Mouse (Mus musculus) ES-Bruce4 (cell line): ENCODE measurements around the gene Fam20c. TPM values are rescaled to one million over a fixed set of nuclear protein-coding genes. Genes with fewer than 3 reads are reported as not detected.

Source experiments
- H3K27ac ChIP-seq: 2 replicates; pipeline ENCODE4 v1.5.1; 2012; ENCODE audit warnings: low read length, inconsistent platforms; ENCODE audit not compliant: insufficient read depth
- H3K27me3 ChIP-seq: 2 replicates; pipeline ENCODE4 v1.6.1; 2012; ENCODE audit warnings: mild to moderate bottlenecking, low read length, inconsistent platforms; ENCODE audit not compliant: control insufficient read depth, poor library complexity, insufficient read depth, severe bottlenecking
- H3K36me3 ChIP-seq: 2 replicates; pipeline ENCODE4 v1.6.1; 2012; ENCODE audit warnings: inconsistent platforms, mild to moderate bottlenecking, low read length, moderate library complexity; ENCODE audit not compliant: control insufficient read depth, poor library complexity, insufficient read depth, severe bottlenecking
- H3K4me1 ChIP-seq: one replicate; pipeline ENCODE4 v1.8.1; 2011; ENCODE audit warnings: low read length; ENCODE audit not compliant: control insufficient read depth, insufficient read depth
- H3K4me3 ChIP-seq: 2 replicates; pipeline ENCODE4 v1.5.1; 2011; ENCODE audit warnings: low read depth, mild to moderate bottlenecking, low read length
- H3K9ac ChIP-seq: 2 replicates; pipeline ENCODE4 v1.6.1; 2012; ENCODE audit warnings: low read depth, mild to moderate bottlenecking, inconsistent platforms; ENCODE audit not compliant: poor library complexity, severe bottlenecking
- H3K9me3 ChIP-seq: replicated peaks from 2 replicates; pipeline ENCODE4 v1.6.1; 2012; ENCODE audit warnings: mild to moderate bottlenecking, low read length, inconsistent platforms; ENCODE audit not compliant: control insufficient read depth, poor library complexity, insufficient read depth, severe bottlenecking
- CTCF ChIP-seq: IDR thresholded peaks from one replicate; pipeline ENCODE4 v1.8.1; 2011; ENCODE audit warnings: low read depth, low read length
- EP300 ChIP-seq: IDR thresholded peaks from 2 replicates; pipeline ENCODE4 v1.6.1; 2011; ENCODE audit warnings: low read depth, low read length; ENCODE audit not compliant: insufficient read depth
- POLR2A ChIP-seq: IDR thresholded peaks from one replicate; pipeline ENCODE4 v1.8.1; 2011; ENCODE audit warnings: low read length; ENCODE audit not compliant: insufficient read depth
- polyA plus RNA-seq: library from polyadenylated mRNA; stranded (reverse); fragments of >200 nt; gene quantifications from 2 replicates; pipeline ENCODE4 v1.2.4, GENCODE M21; 2011; ENCODE audit warnings: low read depth; ENCODE audit not compliant: missing spikeins, insufficient read depth, insufficient read length

Fam20c gene
- polyA plus RNA-seq, 1 experiment: 0.88 TPM

GRCm38 (mm10) chr5:138809767-138810166 is 55.5 kb downstream of the Fam20c start:
- Histone ChIP-seq H3K27me3 (no peaks in the 10 kb centered on the region), H3K36me3 (no peaks in the 10 kb centered on the region), H3K9ac (no peak overlapping the region), H3K4me3 (no peak overlapping the region), H3K9me3 (no peaks in the 10 kb centered on the region), H3K27ac (no peak overlapping the region), H3K4me1 (no peaks in the 10 kb centered on the region)
- TF ChIP-seq CTCF (no peak), EP300 (no peak), POLR2A (no peak)

- Histone ChIP-seq H3K27me3 (peaks cover 6% of the 10 kb centered on the region; the same call in 1 of the 2 replicates), H3K36me3 (no peaks in the 10 kb centered on the region), H3K9me3 (no peaks in the 10 kb centered on the region), H3K4me3 (peak within 1 kb of the TSS; percentile 55), H3K9ac (peak within 1 kb of the TSS; percentile 53), H3K4me1 (no peaks in the 10 kb centered on the region), H3K27ac (no peak within 1 kb of the TSS)
- no peak for TF ChIP-seq EP300
- no peak for TF ChIP-seq CTCF
- TF ChIP-seq POLR2A: no peak
Measured at GRCm38 (mm10) chr5:138819780-138820179, 65.5 kb downstream of the Fam20c start, which contains the start of gene Gm5294. TSS of gene Gm5294 (plus strand) at chr5:138820080.

GRCm38 (mm10) chr5:138820717-138821332 is 66.5 kb downstream of the Fam20c start:
- TF ChIP-seq CTCF: no peak
- TF ChIP-seq EP300: no peak
- no peak for TF ChIP-seq POLR2A
- peak overlapping the region; percentile 29 for H3K4me3 ChIP-seq

GRCm38 (mm10) chr5:138825090-138825489 is 70.8 kb downstream of the Fam20c start:
- H3K27me3 ChIP-seq: peaks cover 6% of the 10 kb centered on the region; the same call in 1 of the 2 replicates
- no peak for TF ChIP-seq EP300
- no peak for TF ChIP-seq CTCF
- no peak for TF ChIP-seq POLR2A
- no peaks in the 10 kb centered on the region for H3K36me3 ChIP-seq
- no peak overlapping the region for H3K27ac ChIP-seq
- no peaks in the 10 kb centered on the region for H3K9me3 ChIP-seq
- H3K4me1 ChIP-seq: no peaks in the 10 kb centered on the region
- H3K4me3 ChIP-seq: no peak overlapping the region
- no peak overlapping the region for H3K9ac ChIP-seq

More at GRCm38 (mm10) chr5:138820717-138821332, 66.5 kb downstream of the Fam20c start:
- Histone ChIP-seq H3K9me3 (no peaks in the 10 kb centered on the region), H3K27ac (no peak overlapping the region), H3K36me3 (no peaks in the 10 kb centered on the region), H3K9ac (peak overlapping the region; percentile 23; the same call in 1 of the 2 replicates), H3K4me1 (no peaks in the 10 kb centered on the region), H3K27me3 (peaks cover 6% of the 10 kb centered on the region; the same call in 1 of the 2 replicates)

GRCm38 (mm10) chr5:138833406-138833805 is 79.1 kb downstream of the Fam20c start:
- Histone ChIP-seq H3K9me3 (no peaks in the 10 kb centered on the region), H3K9ac (no peak overlapping the region), H3K4me1 (no peaks in the 10 kb centered on the region), H3K27me3 (no peaks in the 10 kb centered on the region), H3K36me3 (no peaks in the 10 kb centered on the region), H3K4me3 (no peak overlapping the region), H3K27ac (no peak overlapping the region)
- TF ChIP-seq EP300 (no peak), CTCF (no peak), POLR2A (no peak)

GRCm38 (mm10) chr5:138834910-138835309 is 80.6 kb downstream of the Fam20c start:
- no peaks in the 10 kb centered on the region for H3K27me3 ChIP-seq
- no peaks in the 10 kb centered on the region for H3K9me3 ChIP-seq
- no peak overlapping the region for H3K4me3 ChIP-seq
- TF ChIP-seq CTCF (no peak), POLR2A (no peak), EP300 (no peak)
- H3K9ac ChIP-seq: no peak overlapping the region
- H3K4me1 ChIP-seq: no peaks in the 10 kb centered on the region
- no peaks in the 10 kb centered on the region for H3K36me3 ChIP-seq
- no peak overlapping the region for H3K27ac ChIP-seq
